Mouse (Mus musculus): ENCODE measurements around the gene Plg.

GRCm38 (mm10) chr17:12381579-12381978 is 3.2 kb downstream of the Plg start:
- TF ChIP-seq CTCF (IDR thresholded peaks at IDR 0.05) (no peak), POLR2A (IDR thresholded peaks at IDR 0.05; ENCODE audit: insufficient read depth, low read depth, low read length) (no peak), EP300 (IDR thresholded peaks at IDR 0.05; ENCODE audit: insufficient read depth, low read depth, low read length) (no peak)

Data from heart, adult 2 months (tissue).